Mouse (Mus musculus): Measurements from ENCODE around the gene Bcr.
"Not testable (repeated sequence)": the region's sequence is repeated elsewhere in the genome, so short reads cannot be mapped to it uniquely, and the experiment has no call there.

Gene Bcr

DNA sequence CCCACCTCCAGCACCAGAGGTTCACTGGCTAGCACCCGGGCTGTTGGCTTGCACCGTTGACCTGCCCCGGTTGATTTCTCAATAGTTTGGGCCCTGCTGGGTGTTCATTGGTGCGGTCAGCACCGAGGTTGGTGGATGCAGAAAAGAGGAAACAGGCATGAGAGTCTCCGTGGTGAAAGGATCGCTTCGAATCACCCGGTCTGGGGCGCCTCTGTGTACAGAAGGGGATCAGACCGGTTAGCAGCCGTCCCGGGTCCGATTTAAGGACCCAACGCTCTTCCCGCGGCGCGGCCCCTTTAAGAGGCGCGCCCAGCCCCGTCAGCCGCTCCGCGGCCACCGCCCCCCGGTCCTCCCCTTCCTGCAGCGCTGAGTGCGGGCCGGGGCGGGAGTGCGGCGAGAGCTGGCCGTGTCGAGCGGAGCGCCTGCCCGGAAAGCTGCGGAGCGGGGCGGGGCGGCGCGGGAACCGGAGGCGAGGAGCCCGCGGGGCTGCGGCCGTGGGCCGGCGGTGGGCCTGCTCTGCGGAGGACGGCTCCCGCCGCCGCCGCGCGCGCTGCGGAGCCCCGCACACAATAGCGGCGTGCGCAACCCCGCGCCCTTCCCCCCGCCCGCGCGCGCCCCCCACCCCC, at the start of gene Bcr:
Gene Bcr, plus strand, starts transcription at position 376 of the 626 bp plus-strand sequence.
- in situ Hi-C loops (cut with MboI; ENCODE audit: low sequenced_read_pairs): no loop called here

DNA sequence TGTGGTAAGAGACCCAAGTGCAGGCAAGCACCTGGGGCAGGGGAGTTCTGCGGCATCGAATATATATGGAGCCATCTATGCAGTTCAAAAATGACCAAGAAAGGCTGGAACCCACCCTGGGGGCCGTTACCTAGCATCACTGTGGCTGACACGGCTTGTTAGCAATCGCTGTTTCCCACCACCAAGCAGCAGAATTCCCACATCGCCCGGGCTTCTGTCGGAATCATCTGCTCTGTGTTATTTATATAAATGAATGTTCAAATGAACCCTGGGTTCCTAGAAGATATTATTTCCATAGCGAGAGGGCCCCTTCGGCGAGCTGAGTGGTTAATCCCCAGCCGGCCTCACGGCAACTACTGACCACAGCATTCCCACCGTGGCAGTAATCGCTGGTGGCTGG, 49.7 kb upstream of the Bcr start:
- in situ Hi-C loops (cut with MboI; ENCODE audit: low sequenced_read_pairs): no loop called here

DNA sequence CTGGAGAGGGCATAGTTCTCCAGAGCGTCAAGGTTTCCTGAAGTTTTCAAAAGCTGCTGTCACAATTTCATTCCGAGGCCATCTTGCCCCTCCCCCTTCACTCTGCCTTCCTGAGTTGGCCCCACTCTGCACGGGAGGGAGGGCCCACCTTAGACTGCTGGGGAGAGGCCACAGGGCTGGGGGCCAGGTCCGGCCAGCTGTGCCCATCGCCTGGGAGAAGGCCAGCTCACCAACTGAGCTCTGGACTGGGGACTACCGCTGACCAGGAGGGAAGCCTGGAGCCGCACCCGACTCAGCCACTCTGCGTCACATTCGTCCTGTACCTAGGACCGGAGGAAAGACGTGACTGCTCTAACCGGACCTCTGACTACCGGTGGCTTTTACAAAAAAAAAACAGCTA, 44.9 kb upstream of the Bcr start:
- in situ Hi-C loops (cut with MboI; ENCODE audit: low sequenced_read_pairs): no loop called here

DNA sequence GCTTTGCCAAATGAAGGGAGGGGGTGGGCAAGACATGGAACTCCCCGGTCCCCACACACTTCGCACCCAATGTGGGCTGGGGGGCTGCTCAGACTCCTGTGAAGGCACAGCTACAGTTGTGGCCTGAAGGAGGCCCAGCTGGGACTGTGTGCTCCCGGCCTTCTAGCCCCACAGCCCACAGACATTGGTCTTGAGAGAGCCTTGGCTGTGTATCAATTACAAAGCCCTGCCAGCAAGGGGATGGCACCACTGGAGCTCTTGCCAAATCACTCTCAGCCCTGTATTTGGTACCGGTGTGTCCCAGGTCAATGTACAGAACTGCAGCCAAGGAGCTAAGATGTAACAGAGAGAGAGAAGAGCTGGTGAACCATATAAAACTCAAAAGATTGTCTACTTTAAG, 43.9 kb upstream of the Bcr start:
- in situ Hi-C loops (cut with MboI; ENCODE audit: low sequenced_read_pairs): no loop called here

DNA sequence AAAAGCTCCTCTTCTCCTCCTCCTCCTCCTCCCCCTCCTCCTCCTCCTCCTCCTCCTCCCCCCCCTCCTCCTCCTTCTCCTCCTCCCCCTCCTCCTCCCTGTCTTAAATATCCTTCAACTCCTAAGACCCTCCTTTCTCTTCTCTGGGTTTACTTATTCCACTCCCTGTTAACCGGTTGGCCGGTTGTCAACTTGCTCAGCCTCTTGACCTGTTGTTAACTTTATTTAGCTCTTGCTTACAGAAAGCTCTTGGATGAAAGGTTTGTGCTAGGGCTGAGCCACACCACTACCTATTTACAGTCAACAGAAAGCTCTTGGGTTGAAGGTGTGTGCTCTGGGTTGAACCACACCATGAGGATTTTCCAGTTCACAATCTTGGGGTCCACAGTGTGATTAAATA, 40.1 kb upstream of the Bcr start:
- in situ Hi-C loops (cut with MboI; ENCODE audit: low sequenced_read_pairs): loop anchor here (10.0 kb wide), 1 partner anchor 85 kb away; no protein-coding TSS in a partner anchor

DNA sequence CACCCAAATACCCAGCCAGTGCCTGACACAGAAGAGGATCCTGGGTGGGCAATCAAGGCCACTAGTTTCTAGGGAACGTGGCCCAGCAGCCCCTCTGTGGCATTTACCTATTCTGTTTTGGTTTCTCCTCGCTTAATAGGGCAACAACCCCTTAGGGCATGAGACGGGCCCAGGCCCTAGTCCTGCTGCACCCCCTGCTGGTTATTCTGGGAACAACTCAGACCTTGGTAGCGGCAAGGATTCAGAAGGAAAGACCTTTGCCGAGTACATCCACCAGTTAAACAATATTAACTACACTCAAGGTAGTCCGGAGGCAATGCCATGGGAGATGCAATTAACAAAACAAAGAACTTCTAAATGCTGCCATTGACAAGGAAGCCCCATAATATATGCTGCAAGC, 39.3 kb upstream of the Bcr start:
- in situ Hi-C loops (cut with MboI; ENCODE audit: low sequenced_read_pairs): loop anchor here (10.0 kb wide), 1 partner anchor 86 kb away; no protein-coding TSS in a partner anchor

DNA sequence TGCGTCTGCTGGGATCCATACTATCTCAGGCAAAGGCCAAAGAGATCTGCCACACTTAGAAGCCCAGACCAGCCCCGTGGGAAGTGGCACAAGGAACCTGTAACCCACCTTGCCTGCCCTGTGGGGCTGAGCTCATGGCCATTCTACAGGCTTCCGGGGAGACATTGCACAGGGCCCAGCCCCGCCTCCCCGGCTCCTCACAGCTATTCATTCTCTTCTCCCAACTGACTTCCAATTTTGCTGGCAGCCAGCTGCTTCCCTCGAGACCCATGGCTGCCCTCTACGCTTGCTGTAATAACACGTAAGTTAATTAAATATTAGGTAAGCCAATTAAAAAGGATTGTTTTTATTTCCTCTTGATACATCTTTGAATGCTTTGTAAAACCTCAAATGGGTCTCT, 33.9 kb upstream of the Bcr start:
- in situ Hi-C loops (cut with MboI; ENCODE audit: low sequenced_read_pairs): loop anchor here (10.0 kb wide), 1 partner anchor 92 kb away; no protein-coding TSS in a partner anchor

DNA sequence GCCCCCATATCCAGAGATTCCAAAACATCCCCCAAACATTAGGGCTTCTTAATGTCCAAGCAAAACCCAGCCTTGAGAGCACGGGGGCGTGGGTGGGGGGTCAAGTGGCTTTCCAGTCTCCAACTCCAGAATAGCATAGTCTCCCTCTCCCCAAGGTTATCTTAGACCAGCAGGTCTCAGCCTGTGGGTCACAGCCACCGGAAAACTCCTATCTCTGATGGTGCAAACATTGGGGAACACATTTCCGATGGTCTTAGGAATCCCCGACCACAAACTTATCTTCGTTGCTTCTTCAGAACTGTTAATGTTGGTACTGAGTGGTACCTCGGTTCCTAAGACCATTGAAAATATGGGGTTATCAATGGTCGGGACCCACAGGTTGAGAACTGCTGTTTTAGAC, 31.6 kb upstream of the Bcr start:
- in situ Hi-C loops (cut with MboI; ENCODE audit: low sequenced_read_pairs): loop anchor here (10.0 kb wide), 1 partner anchor 94 kb away; no protein-coding TSS in a partner anchor

DNA sequence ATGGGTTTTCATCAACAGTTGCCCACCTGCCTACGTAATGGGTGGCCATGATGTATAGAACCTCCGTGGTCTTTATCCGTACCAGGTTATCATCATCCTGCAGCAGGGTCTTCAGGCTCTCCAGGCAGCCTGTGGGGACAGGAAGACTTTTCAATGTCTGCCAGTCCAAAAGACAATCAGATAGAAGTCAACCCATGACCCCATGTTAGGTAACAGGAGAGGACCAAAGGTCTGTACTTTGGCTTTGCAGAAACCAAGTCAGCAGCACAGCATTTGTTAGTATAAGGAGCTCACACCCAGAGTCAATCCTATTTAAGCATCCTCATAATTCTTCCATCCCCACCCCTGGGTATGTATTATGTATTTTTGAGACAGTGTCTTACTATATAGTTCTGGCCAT, 30.7 kb upstream of the Bcr start:
- in situ Hi-C loops (cut with MboI; ENCODE audit: low sequenced_read_pairs): loop anchor here (10.0 kb wide), 1 partner anchor 95 kb away; no protein-coding TSS in a partner anchor

DNA sequence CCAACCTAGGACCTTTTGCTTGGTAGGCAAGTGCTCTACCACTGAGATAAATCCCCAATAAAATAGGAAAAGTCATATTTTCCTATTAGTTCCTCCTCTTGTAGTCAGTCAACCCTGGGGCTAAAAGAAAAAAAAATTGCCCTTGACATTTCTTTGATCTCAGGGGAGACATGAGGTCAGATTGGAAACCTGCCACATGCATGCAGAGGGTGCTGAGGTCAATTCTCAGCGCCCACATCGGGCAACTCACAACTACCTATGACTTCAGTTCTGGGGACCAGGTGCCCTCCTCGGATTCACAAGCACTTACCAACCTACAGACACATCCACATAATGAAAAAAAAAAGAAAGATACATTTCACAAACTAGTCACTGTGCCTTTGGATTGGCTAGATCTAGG, 30.2 kb upstream of the Bcr start:
- in situ Hi-C loops (cut with MboI; ENCODE audit: low sequenced_read_pairs): no loop called here

DNA sequence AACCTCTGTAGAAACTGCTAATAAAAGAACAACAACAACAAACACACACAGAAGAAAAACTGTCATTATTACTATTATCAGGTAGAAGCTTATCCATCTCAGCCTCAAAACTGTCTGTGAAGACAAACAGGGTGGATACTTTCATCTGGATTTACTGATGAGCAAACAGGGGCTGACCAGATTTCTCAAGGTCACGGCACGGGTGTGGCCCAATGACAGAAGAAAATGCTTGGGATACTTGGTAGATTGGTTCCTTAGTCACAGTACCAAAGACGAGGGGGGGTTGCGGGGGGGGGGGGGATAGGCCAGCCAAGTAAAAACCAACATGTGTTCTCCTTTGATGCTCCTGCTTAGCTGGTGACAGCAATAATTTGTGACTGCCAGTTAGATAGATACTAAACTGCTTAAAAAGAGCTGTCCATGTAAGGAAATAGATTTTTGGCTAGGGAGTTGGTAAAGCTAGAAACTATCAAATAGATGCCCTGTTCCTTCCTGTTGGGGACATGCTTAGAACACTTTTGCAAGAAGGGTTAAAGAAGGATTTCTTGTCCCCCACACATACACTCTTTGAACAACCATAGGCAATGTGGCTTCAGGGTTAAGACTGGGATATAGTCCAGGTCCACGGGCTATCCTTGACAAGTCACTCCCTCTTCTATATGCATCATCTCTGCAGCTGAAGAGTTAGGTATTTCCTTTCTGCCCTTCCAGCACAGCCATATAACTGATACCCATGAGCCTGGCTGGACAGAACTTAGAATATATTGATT, 28.9 kb upstream of the Bcr start:
- in situ Hi-C loops (cut with MboI; ENCODE audit: low sequenced_read_pairs): no loop called here

DNA sequence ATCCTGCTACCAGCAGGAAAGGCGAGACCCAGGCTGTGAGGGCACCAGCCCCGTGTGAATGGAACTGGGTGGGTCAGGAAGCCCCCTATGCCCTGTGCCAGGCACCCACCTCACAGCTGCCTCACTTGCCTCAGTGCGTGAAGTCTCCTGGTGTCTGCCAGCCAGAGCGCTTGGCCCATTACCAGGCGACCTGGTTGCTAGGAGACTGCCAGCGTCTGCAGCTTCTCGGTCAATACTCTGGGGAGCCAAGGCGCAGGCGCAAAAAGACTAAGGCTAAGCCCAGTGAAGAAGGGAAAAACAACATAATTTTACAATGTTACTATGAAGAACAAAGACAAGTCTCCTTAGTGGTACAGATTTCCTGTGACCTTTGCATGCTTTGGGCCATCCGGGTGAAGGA, 28.0 kb upstream of the Bcr start, which contains the start of gene Rsph14:
Gene Rsph14, minus strand, starts transcription at position 192 of the 400 bp plus-strand sequence.
- in situ Hi-C loops (cut with MboI; ENCODE audit: low sequenced_read_pairs): no loop called here

DNA sequence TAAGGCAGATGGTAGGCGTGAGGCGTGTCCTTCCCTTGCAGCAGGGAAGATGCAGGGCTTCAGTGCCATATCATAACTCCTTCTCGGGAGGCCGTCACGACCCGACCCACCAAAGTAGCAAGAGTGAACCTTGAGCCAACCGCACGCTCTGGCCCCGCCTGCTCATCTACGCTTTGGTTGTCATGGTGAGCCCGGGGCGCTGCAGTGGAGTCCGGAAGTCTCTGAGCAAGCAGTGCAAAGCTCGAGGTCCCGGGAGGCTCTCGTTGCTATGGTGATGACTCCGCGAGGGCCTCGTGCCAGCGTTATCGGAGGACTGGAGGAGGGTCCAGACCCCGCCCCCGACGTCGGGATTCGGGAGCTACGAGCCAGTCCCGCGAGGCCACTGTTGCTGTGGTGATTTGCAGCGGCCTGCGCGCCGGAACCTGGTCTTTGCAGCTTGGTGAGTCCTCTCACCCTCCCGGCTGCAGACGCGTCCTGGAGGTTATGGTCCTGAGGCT, 23.5 kb upstream of the Bcr start, which contains the start of gene Rab36:
Gene Rab36, plus strand, starts transcription at position 176 of the 497 bp plus-strand sequence.
- in situ Hi-C loops (cut with MboI; ENCODE audit: low sequenced_read_pairs): no loop called here

DNA sequence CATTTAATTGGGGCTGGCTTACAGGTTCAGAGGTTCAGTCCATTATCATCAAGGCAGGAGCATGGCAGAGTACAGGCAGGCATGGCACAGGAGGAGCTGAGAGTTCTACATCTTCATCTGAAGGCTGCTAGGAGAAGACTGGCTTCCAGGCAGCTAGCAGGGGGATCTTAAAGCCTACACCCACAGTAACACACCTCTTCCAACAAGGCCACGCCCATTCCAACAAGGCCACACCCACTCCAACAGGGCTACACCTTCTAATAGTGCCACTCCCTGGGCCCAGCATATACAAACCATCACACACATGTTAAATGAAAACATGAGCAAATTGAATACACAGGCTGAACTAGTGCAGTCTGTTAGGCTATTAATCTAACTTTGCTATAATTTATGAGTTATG, 18.3 kb upstream of the Bcr start:
- in situ Hi-C loops (cut with MboI; ENCODE audit: low sequenced_read_pairs): not testable (repeated sequence)

DNA sequence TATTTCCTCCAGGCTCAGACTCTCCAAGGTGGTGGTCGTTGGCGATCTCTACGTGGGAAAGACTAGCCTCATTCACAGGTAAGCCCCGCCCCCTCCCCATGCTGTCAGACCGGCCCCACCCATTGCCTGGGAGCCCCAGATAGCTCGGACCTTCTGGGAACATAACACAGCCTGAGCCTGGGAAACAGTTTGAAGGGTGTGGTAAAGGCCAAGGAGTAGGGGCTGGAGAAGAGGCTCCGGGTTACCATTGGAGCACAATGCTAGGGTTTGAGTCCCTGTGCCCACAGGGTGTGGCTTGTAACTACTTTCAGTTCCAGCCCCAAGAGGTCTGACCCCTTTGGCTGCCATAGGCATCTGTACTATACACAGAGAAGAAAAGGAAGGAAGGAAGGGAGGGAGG, 15.9 kb upstream of the Bcr start:
- in situ Hi-C loops (cut with MboI; ENCODE audit: low sequenced_read_pairs): no loop called here

DNA sequence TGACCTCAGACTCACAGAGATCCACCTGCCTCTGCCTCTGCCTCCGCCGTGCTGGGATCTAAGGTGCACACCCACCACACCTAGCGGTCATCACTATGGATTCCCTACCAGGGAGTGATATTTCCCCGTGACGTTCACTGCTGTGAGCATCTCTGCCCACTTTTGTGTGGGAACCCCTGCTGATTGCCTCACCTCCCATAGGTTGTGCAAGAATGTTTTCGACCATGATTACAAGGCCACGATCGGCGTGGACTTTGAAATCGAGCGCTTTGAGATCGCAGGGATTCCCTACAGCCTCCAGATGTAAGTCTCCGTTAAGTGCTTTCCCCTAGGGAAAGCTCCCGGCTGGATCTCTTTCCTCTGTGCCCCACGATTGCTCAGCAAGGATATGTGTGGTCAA, 14.6 kb upstream of the Bcr start:
- in situ Hi-C loops (cut with MboI; ENCODE audit: low sequenced_read_pairs): no loop called here

DNA sequence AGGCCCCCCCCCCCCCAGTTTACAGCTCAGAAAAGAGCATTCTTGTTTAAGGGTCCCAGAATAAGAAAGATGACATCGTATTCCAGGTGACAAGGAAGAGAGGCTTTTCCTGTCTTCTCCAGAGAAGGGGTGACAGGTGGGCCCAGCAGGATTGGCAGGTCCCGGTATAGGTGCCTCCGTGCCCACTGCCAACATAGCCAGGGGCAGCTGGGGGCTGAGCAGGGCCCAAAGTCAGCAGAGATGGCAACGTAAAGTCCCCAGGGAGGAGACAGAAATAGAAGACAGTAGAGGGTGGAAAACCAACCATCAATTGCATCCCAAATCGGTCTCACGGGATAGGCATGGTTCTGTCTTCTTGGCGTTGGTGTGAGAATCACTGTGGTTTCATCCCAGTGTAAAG, 11.7 kb upstream of the Bcr start:
- in situ Hi-C loops (cut with MboI; ENCODE audit: low sequenced_read_pairs): no loop called here

DNA sequence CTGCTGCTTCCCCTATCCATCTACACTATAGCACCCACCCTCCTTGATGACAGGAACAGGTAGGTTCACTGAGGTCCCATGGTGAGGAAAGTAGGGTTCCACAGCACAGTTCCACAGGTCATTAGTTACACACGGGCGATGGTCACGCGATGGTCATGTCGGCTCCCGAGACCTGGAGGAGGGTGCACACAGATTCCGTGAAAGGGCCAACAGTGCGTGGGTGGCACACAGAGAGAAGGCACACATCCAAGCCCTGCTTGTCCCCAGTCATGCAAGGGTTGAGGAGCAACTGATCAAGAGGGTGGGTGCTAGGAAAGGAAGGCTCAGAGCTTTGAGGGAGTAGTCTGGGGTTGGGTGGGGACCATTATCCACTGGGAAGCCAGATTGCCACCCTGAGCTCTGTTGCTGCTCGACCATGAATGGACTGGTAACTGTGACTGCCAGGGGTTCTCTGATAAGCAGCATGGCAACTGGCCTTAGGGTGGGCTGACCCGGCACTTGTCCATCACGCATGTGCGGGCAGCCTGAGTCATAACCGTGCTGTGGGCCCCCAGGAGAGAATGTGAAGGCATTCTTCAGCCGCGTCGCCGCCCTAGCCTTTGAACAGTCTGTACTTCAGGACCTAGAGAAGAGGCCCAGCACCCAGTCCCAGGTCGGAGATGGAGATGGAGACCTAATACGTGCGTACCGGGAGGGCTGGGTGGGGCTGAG, 8.9 kb upstream of the Bcr start:
- in situ Hi-C loops (cut with MboI; ENCODE audit: low sequenced_read_pairs): no loop called here

DNA sequence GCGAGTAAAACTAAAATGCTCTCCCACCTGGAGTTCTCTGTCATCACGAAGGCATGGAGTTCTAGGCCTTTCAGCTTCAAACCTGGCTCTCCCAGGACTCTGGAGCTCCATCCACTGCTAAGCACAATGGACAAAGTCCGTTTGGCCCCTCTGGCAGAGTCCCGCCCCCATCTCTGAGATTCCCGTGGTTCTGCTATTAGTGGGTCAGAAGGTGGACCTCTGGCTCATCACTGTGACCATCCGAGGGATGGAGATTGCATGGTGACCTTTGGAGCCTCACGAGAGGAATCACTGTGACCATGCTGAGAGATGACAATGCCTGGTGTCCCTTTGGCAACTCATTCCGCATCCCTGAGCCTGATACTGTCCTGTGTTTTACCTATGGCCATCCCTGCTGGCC, 7.5 kb upstream of the Bcr start:
- in situ Hi-C loops (cut with MboI; ENCODE audit: low sequenced_read_pairs): no loop called here

DNA sequence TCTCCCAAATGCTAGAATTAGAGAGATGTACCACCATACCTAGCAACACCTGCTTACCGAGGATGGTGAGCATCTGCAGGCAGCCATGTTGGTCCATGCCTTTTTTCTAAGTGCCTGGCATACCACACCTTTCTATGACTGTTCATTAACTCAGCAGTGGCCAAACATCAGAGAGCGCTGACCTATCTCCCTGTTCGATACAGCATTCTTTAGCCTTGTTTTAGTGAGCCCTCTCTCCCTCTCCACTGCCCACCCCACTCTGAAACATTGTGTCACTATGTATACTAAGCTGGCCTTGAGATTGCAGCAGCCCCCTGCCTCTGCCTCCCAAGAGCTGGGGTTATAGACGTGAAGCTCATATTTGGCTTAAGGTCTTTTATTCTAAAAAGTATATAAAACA, 6.7 kb upstream of the Bcr start:
- in situ Hi-C loops (cut with MboI; ENCODE audit: low sequenced_read_pairs): no loop called here

DNA sequence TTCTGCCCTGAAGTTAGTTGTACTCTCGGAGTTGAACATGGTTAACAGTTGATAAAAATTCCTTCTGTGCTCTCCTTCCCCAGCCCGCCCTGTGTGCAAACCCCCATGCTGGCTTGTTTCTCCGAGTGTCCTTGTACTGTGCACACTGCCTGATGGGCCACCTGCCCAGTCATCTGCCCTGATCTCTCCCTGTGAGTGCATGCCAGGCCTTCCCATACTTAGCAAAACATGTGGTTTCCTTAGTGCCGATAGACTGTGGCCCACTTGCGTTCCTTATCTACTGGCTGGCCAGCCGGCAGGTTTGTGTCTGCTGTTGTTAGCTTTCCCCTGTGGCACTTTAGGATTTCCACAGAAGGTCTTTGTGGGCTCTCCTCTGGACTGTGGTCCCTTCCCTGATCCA, 6.3 kb upstream of the Bcr start:
- in situ Hi-C loops (cut with MboI; ENCODE audit: low sequenced_read_pairs): no loop called here
